Mouse (Mus musculus) mammary gland, adult 2 months (tissue): Measurements from ENCODE around the gene Selenbp2. TPM values are rescaled to one million over a fixed set of nuclear protein-coding genes. Genes with fewer than 3 reads are reported as not detected.

Experiments
- polyA plus RNA-seq: library from polyadenylated mRNA; depleted of rRNA; stranded (reverse); fragments of >200 nt; gene quantifications from 2 replicates; pipeline ENCODE4 v1.2.3, GENCODE M21; 2012; ENCODE audit warnings: low replicate concordance; rRNA removed

The Selenbp2 gene
- polyA plus RNA-seq = 0.55 and 5.6 TPM in 2 replicates

DNA sequence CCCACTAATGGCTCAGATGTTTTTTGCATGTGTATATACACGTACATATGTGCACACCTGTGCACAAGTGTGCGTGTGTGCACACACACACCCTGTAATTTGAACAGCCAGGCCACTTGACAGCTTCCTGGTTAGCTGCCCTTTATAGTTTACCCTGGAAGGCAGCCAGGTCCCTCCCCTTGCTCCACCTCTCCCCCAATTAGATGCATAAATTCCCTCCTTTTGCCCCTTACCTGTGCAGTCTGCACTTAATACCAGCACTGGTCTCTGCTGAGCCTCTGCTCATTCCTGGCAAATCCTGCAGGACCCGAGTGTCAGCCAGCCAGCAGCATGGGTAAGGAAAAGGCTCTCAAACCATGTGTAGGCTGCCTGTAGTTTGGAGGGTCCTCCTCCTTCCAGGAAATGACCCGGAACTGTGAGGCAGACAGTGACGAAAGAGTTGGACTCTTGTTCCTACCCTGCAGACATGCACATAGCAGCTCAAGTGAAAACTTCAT, at the start of gene Selenbp2:
Gene Selenbp2 (plus strand): TSS at position 228 of the 497 bp plus-strand sequence.

GRCm38 (mm10) chr3:94658740-94659095, 34.6 kb upstream of the Selenbp2 start, which contains the start of gene Tuft1:
Gene Tuft1, minus strand, starts transcription at chr3:94658872.

Other genes starting within 250 kb of the Selenbp2 start
- gene Oaz3, start 249.6 kb upstream of the Selenbp2 start, polyA plus RNA-seq = not detected in 2 replicates
- 0.04 and 0.27 TPM in 2 replicates for gene Celf3, start 215.3 kb upstream of the Selenbp2 start, polyA plus RNA-seq
- 0.45 TPM in 1 of 2 replicates, not detected in the other for gene Riiad1, start 213.2 kb upstream of the Selenbp2 start, polyA plus RNA-seq
- 6.6 and 12.5 TPM in 2 replicates for gene Snx27, start 110.8 kb upstream of the Selenbp2 start, polyA plus RNA-seq
- gene Gm10972, start 50.4 kb upstream of the Selenbp2 start, polyA plus RNA-seq = not detected in 2 replicates
- 5.7 and 10.6 TPM in 2 replicates for gene Tuft1, start 34.7 kb upstream of the Selenbp2 start, polyA plus RNA-seq
- 2.9 and 4.5 TPM in 2 replicates for gene Cgn, start 92.9 kb downstream of the Selenbp2 start, polyA plus RNA-seq
- 26.7 and 26.9 TPM in 2 replicates for gene Pogz, start 144.0 kb downstream of the Selenbp2 start, polyA plus RNA-seq
- gene Psmb4, start 193.4 kb downstream of the Selenbp2 start, polyA plus RNA-seq = 192 and 304 TPM in 2 replicates
- 96.0 and 144 TPM in 2 replicates for gene Selenbp1, start 239.5 kb downstream of the Selenbp2 start, polyA plus RNA-seq